Mouse (Mus musculus): ENCODE measurements around the gene Zdhhc7. TPM values are rescaled to one million over a fixed set of nuclear protein-coding genes. Genes with fewer than 3 reads are reported as not detected.
A peak's percentile ranks its signal among the peaks of the same experiment; 100 is the strongest.

Gene Zdhhc7
- polyA plus RNA-seq, 1 experiment: not detected

GRCm38 (mm10) chr8:120089511-120089910 lies 11.8 kb downstream of the Zdhhc7 start:
- Histone ChIP-seq H3K4me3 (ENCODE audit: insufficient read depth, low read depth, low read length) (no peak overlapping the region), H3K4me1 (ENCODE audit: control insufficient read depth, insufficient read depth, low read length) (peaks cover 12% of the 10 kb centered on the region; the same call in 1 of the 2 replicates), H3K27ac (ENCODE audit: insufficient read depth, low read depth, low read length) (no peak overlapping the region)
- no peak for TF ChIP-seq POLR2A (IDR thresholded peaks at IDR 0.05; ENCODE audit: insufficient read depth, low read depth, low read length)
- TF ChIP-seq CTCF (IDR thresholded peaks at IDR 0.05; ENCODE audit: insufficient read depth, low read depth, low read length): no peak
- 84% methylated on average over 7 of the region's 7 CpGs for WGBS

DNA sequence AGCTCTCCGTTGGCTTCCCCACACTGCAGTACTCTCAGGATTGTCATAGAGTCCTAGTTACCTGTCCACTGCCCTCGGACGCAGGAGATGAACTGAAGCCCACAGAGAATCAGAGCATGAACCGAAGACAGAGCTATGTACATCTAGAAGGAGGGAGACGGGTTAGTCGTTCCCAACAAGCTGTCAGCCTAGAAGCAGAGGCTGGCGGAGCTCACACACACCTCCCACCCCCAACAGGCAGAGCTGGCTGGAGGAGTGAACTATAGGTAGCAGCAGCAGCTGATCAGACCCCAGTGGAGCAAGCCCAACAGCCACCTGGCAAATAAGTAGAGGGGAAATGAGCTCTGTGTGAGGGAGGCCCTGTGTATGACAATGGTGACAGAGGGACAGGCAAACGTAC lies 16.5 kb downstream of the Zdhhc7 start:
- H3K4me1 ChIP-seq (ENCODE audit: control insufficient read depth, insufficient read depth, low read length): 0 out of 2 replicates have a peak, but pooled peaks cover 6% of the 10 kb centered on the region
- TF ChIP-seq POLR2A (IDR thresholded peaks at IDR 0.05; ENCODE audit: insufficient read depth, low read depth, low read length): no peak
- no peak for TF ChIP-seq CTCF (IDR thresholded peaks at IDR 0.05; ENCODE audit: insufficient read depth, low read depth, low read length)
- H3K4me3 ChIP-seq (ENCODE audit: insufficient read depth, low read depth, low read length): no peak overlapping the region
- 87% methylated on average over 8 of the region's 8 CpGs for WGBS
- H3K27ac ChIP-seq (ENCODE audit: insufficient read depth, low read depth, low read length): no peak overlapping the region

DNA sequence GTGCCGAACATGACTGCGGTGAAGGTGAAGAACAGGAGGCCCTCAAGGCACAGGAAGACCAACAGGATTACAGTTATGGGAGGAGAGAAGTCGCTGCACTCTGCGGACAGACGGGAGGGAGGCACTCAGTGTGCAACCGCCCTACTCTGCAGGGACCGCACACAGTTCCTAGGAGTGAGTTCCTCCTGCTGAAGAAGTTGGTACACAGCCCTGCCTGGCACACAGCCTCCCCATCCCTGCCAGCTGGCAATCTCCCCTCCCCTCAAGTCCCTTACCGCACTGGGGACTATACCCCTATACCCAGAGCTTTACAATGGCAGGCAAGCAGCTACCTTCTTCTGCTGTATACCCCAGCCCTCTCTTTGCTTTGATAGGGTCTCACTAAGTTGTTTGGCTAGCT lies 18.0 kb downstream of the Zdhhc7 start:
- Histone ChIP-seq H3K4me3 (ENCODE audit: insufficient read depth, low read depth, low read length) (no peak overlapping the region), H3K27ac (ENCODE audit: insufficient read depth, low read depth, low read length) (no peak overlapping the region), H3K4me1 (ENCODE audit: control insufficient read depth, insufficient read depth, low read length) (no peaks in the 10 kb centered on the region)
- no peak for TF ChIP-seq CTCF (IDR thresholded peaks at IDR 0.05; ENCODE audit: insufficient read depth, low read depth, low read length)
- no peak for TF ChIP-seq POLR2A (IDR thresholded peaks at IDR 0.05; ENCODE audit: insufficient read depth, low read depth, low read length)
- WGBS: 50% methylated on average over 8 of the region's 8 CpGs

GRCm38 (mm10) chr8:120079361-120079760 lies 21.9 kb downstream of the Zdhhc7 start:
- no peak for TF ChIP-seq CTCF (IDR thresholded peaks at IDR 0.05; ENCODE audit: insufficient read depth, low read depth, low read length)
- no peaks in the 10 kb centered on the region for H3K4me1 ChIP-seq (ENCODE audit: control insufficient read depth, insufficient read depth, low read length)
- no peak overlapping the region for H3K27ac ChIP-seq (ENCODE audit: insufficient read depth, low read depth, low read length)
- 45% methylated on average over 5 of the region's 5 CpGs for WGBS
- no peak overlapping the region for H3K4me3 ChIP-seq (ENCODE audit: insufficient read depth, low read depth, low read length)

- no peaks in the 10 kb centered on the region for H3K4me1 ChIP-seq (ENCODE audit: control insufficient read depth, insufficient read depth, low read length)
- no peak for TF ChIP-seq POLR2A (IDR thresholded peaks at IDR 0.05; ENCODE audit: insufficient read depth, low read depth, low read length)
- TF ChIP-seq CTCF (IDR thresholded peaks at IDR 0.05; ENCODE audit: insufficient read depth, low read depth, low read length): peak; percentile 69
- WGBS: 11% methylated on average over 10 of the region's 10 CpGs
- no peak overlapping the region for H3K27ac ChIP-seq (ENCODE audit: insufficient read depth, low read depth, low read length)
- H3K4me3 ChIP-seq (ENCODE audit: insufficient read depth, low read depth, low read length): no peak overlapping the region
These were observed 23.2 kb downstream of the Zdhhc7 start for GRCm38 (mm10) chr8:120078080-120078479.

DNA sequence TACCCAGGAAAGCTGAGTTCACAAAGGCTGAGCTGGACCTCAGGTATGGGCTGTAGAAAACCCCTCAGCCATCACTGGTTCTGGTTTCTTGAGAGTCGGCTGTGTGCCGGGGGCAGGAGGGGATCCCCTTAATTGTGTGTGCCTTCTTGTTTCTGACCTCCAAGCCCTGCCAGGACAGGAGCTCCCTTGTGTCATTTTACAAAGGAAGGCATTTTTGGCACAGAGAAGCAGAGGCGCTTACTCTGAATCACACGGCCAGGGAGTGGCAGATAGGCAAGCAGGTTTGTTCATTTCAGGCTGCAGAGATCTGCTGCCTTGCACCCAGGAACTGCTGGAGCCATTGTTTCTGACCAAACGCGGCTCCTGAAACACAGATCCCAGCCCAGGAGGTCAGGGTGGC lies 25.9 kb downstream of the Zdhhc7 start:
- Histone ChIP-seq H3K4me3 (ENCODE audit: insufficient read depth, low read depth, low read length) (no peak overlapping the region), H3K27ac (ENCODE audit: insufficient read depth, low read depth, low read length) (no peak overlapping the region), H3K4me1 (ENCODE audit: control insufficient read depth, insufficient read depth, low read length) (peaks cover 7% of the 10 kb centered on the region)
- TF ChIP-seq POLR2A (IDR thresholded peaks at IDR 0.05; ENCODE audit: insufficient read depth, low read depth, low read length) (no peak), CTCF (IDR thresholded peaks at IDR 0.05; ENCODE audit: insufficient read depth, low read depth, low read length) (no peak)
- WGBS: 54% methylated on average over 6 of the region's 6 CpGs

GRCm38 (mm10) chr8:120074516-120074915 lies 26.8 kb downstream of the Zdhhc7 start:
- Histone ChIP-seq H3K4me3 (ENCODE audit: insufficient read depth, low read depth, low read length) (no peak overlapping the region), H3K4me1 (ENCODE audit: control insufficient read depth, insufficient read depth, low read length) (peaks cover 7% of the 10 kb centered on the region), H3K27ac (ENCODE audit: insufficient read depth, low read depth, low read length) (no peak overlapping the region)
- TF ChIP-seq CTCF (IDR thresholded peaks at IDR 0.05; ENCODE audit: insufficient read depth, low read depth, low read length): no peak
- TF ChIP-seq POLR2A (IDR thresholded peaks at IDR 0.05; ENCODE audit: insufficient read depth, low read depth, low read length): no peak
- 88% methylated on average over 6 of the region's 6 CpGs for whole genome bisulfite sequencing

GRCm38 (mm10) chr8:120072827-120073226 lies 28.5 kb downstream of the Zdhhc7 start:
- peaks cover 12% of the 10 kb centered on the region for H3K4me1 ChIP-seq (ENCODE audit: control insufficient read depth, insufficient read depth, low read length)
- TF ChIP-seq POLR2A (IDR thresholded peaks at IDR 0.05; ENCODE audit: insufficient read depth, low read depth, low read length) (no peak), CTCF (IDR thresholded peaks at IDR 0.05; ENCODE audit: insufficient read depth, low read depth, low read length) (no peak)
- H3K27ac ChIP-seq (ENCODE audit: insufficient read depth, low read depth, low read length): no peak overlapping the region
- H3K4me3 ChIP-seq (ENCODE audit: insufficient read depth, low read depth, low read length): no peak overlapping the region
- WGBS: 88% methylated on average over 8 of the region's 8 CpGs

DNA sequence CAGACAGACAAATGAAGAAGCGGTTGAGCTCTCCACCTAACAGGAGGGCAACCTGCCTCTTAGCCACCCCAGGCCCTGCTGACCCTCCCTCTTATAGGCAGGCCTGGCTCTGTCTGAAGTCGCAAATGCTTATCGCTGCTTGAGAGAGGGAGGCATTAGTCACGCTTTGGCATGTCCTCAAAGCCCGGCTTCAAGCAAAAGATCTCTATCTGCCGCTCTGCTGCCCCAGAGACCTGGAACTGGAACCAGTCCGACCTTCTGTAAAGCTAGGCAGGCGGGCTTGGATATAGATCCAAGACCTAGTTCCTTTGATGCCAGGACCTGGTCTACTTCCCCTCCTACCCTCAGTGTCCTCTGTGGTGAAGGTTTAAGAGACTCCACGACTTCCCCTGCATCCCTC lies 29.0 kb downstream of the Zdhhc7 start:
- Histone ChIP-seq H3K27ac (ENCODE audit: insufficient read depth, low read depth, low read length) (no peak overlapping the region), H3K4me1 (ENCODE audit: control insufficient read depth, insufficient read depth, low read length) (peaks cover 14% of the 10 kb centered on the region), H3K4me3 (ENCODE audit: insufficient read depth, low read depth, low read length) (no peak overlapping the region)
- 75% methylated on average over 9 of the region's 9 CpGs for WGBS
- TF ChIP-seq POLR2A (IDR thresholded peaks at IDR 0.05; ENCODE audit: insufficient read depth, low read depth, low read length): no peak

DNA sequence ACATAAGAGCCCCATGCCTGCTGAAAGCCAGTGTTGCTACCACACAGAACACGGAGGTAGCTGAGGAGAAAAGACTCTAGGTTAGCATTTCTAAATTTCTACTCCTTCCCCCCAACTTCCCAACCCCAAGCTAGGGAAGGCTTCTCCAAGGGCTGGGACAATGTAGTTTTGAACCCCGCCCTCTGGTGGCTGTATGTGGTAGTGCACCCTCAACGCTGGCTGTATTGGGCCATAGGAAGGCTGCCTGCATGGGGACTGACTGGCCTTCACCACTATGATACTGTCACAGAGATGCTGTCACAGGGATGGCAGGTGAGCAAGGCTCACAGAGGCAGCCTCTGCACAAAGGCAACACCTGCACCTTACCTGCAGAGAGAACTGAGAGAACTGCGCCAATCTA lies 29.6 kb downstream of the Zdhhc7 start:
- H3K4me3 ChIP-seq (ENCODE audit: insufficient read depth, low read depth, low read length): no peak overlapping the region
- TF ChIP-seq POLR2A (IDR thresholded peaks at IDR 0.05; ENCODE audit: insufficient read depth, low read depth, low read length): no peak
- peak; percentile 73 for TF ChIP-seq CTCF (IDR thresholded peaks at IDR 0.05; ENCODE audit: insufficient read depth, low read depth, low read length)
- H3K27ac ChIP-seq (ENCODE audit: insufficient read depth, low read depth, low read length): no peak overlapping the region
- 28% methylated on average over 4 of the region's 4 CpGs for WGBS
- H3K4me1 ChIP-seq (ENCODE audit: control insufficient read depth, insufficient read depth, low read length): peaks cover 14% of the 10 kb centered on the region

Measured in olfactory bulb, adult 2 months (tissue).